Mouse (Mus musculus): ENCODE data around the gene Uvrag. TPM values are rescaled to one million over a fixed set of nuclear protein-coding genes. Genes with fewer than 3 reads are reported as not detected.
A peak's percentile ranks its signal among the peaks of the same experiment; 100 is the strongest.

Gene Uvrag
- polyA plus RNA-seq, 1 experiment from 2014 or later = 18.3 TPM

- no peak overlapping the region for H3K9ac ChIP-seq (replicated peaks; ENCODE audit: low read depth, low read length)
- 23% methylated on average over 7 of the region's 7 CpGs for whole genome bisulfite sequencing
- H3K36me3 ChIP-seq (ENCODE audit: control insufficient read depth, insufficient read depth) = no peaks in the 10 kb centered on the region
- H3K4me2 ChIP-seq (ENCODE audit: low read length) = no peak overlapping the region
- peaks cover 6% of the 10 kb centered on the region for H3K4me1 ChIP-seq (replicated peaks; ENCODE audit: control insufficient read depth, insufficient read depth, low read length)
- ATAC-seq = no peak
- H3K27ac ChIP-seq (ENCODE audit: low read length) = no peak overlapping the region
- peaks cover 26% of the 10 kb centered on the region for H3K27me3 ChIP-seq (replicated peaks; ENCODE audit: control insufficient read depth, insufficient read depth, low read length)
- H3K9me3 ChIP-seq (ENCODE audit: control insufficient read depth, low read length) = no peaks in the 10 kb centered on the region
- H3K4me3 ChIP-seq (replicated peaks; ENCODE audit: low read length) = no peak overlapping the region
Observed at GRCm38 (mm10) chr7:98843649-98844048, 297.3 kb downstream of the Uvrag start.

DNA sequence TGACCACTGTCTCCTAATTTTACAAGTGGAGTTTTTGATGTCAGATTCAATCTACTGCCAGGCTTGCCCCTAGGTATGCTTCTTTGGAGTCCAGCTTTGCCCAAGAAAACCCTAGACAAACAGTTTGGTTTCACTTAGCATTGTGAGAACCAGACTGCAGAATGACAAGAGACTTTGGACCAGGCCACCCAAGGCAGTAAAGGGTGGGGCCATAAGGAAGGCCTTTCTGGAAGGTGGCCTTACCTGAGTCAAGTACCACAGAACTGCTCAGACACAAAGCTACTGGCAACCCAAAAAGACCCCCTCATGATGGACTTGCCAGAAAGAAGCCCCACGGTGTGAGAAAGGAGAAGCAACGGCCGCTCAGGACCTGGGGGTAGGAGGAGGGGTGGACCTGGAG, 297.9 kb downstream of the Uvrag start:
- peaks cover 29% of the 10 kb centered on the region for H3K27me3 ChIP-seq (replicated peaks; ENCODE audit: control insufficient read depth, insufficient read depth, low read length)

DNA sequence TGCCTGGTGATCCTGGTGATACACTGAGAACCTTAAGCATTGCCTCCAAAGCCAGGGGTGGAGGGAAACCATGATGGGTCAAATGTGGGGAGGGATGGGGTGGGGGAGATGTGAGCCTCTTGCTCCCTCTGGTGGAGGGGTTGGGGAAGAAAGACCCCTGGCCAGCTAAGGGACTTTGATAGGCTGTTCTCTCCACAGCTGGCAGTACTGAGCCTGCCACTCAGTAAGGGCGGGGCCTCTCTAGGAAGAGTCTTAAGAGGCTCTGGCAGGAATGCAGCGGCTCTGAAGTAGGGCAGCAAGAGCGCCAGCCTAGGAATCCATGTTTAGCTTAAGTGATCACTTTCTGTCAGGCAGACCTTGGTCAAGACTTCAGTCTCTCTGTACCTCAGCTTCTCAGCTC, 299.1 kb downstream of the Uvrag start:
- H3K4me1 ChIP-seq (replicated peaks; ENCODE audit: control insufficient read depth, insufficient read depth, low read length) = peaks cover 22% of the 10 kb centered on the region
- H3K9ac ChIP-seq (replicated peaks; ENCODE audit: low read depth, low read length) = no peak overlapping the region
- no peaks in the 10 kb centered on the region for H3K36me3 ChIP-seq (ENCODE audit: control insufficient read depth, insufficient read depth)
- H3K27ac ChIP-seq (ENCODE audit: low read length) = no peak overlapping the region
- 33% methylated on average over 3 of the region's 3 CpGs for WGBS
- no peak overlapping the region for H3K4me3 ChIP-seq (replicated peaks; ENCODE audit: low read length)
- no peak for ATAC-seq
- peaks cover 39% of the 10 kb centered on the region for H3K27me3 ChIP-seq (replicated peaks; ENCODE audit: control insufficient read depth, insufficient read depth, low read length)
- no peaks in the 10 kb centered on the region for H3K9me3 ChIP-seq (ENCODE audit: control insufficient read depth, low read length)
- no peak overlapping the region for H3K4me2 ChIP-seq (ENCODE audit: low read length)

More for the DNA sequence above, 297.9 kb downstream of the Uvrag start:
- Histone ChIP-seq H3K36me3 (ENCODE audit: control insufficient read depth, insufficient read depth) (no peaks in the 10 kb centered on the region), H3K9me3 (ENCODE audit: control insufficient read depth, low read length) (no peaks in the 10 kb centered on the region), H3K4me3 (replicated peaks; ENCODE audit: low read length) (no peak overlapping the region), H3K9ac (replicated peaks; ENCODE audit: low read depth, low read length) (no peak overlapping the region), H3K4me2 (ENCODE audit: low read length) (no peak overlapping the region), H3K4me1 (replicated peaks; ENCODE audit: control insufficient read depth, insufficient read depth, low read length) (peaks cover 10% of the 10 kb centered on the region), H3K27ac (ENCODE audit: low read length) (no peak overlapping the region)
- WGBS = 89% methylated on average over 3 of the region's 3 CpGs
- no peak for ATAC-seq

DNA sequence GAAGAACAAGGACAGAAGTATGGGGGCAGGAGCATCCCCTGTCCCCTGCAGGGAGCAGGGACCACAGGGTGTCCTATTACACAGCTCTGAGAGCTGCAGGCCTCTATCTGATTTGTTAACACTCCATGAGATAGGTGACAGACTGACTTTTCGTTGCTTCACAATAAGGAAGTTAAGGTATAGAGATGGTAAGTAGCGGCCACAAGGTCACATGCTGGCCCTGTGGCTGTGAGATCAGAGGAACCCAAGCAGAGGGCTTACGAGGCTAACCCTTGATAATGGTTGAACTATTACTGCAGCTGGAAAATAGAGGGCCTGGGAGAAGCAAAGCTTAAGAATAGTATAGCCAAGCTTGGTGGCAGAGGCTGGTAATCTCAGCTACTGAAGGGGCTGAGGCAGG, 300.2 kb downstream of the Uvrag start:
- Histone ChIP-seq H3K36me3 (ENCODE audit: control insufficient read depth, insufficient read depth) (no peaks in the 10 kb centered on the region), H3K27me3 (replicated peaks; ENCODE audit: control insufficient read depth, insufficient read depth, low read length) (peaks cover 49% of the 10 kb centered on the region), H3K4me2 (ENCODE audit: low read length) (no peak overlapping the region), H3K27ac (ENCODE audit: low read length) (no peak overlapping the region), H3K4me3 (replicated peaks; ENCODE audit: low read length) (no peak overlapping the region), H3K9me3 (ENCODE audit: control insufficient read depth, low read length) (no peaks in the 10 kb centered on the region), H3K9ac (replicated peaks; ENCODE audit: low read depth, low read length) (no peak overlapping the region), H3K4me1 (replicated peaks; ENCODE audit: control insufficient read depth, insufficient read depth, low read length) (peaks cover 30% of the 10 kb centered on the region)
- WGBS = 39% methylated on average over 3 of the region's 3 CpGs
- ATAC-seq = no peak

- ATAC-seq = no peak
- no peaks in the 10 kb centered on the region for H3K9me3 ChIP-seq (ENCODE audit: control insufficient read depth, low read length)
- H3K36me3 ChIP-seq (ENCODE audit: control insufficient read depth, insufficient read depth) = no peaks in the 10 kb centered on the region
- H3K4me1 ChIP-seq (replicated peaks; ENCODE audit: control insufficient read depth, insufficient read depth, low read length) = peaks cover 44% of the 10 kb centered on the region
- no peak overlapping the region for H3K27ac ChIP-seq (ENCODE audit: low read length)
- WGBS = 3% methylated on average over 12 of the region's 12 CpGs
- H3K9ac ChIP-seq (replicated peaks; ENCODE audit: low read depth, low read length) = peak overlapping the region; percentile 57
- H3K4me2 ChIP-seq (ENCODE audit: low read length) = peak overlapping the region; percentile 94
- peak overlapping the region; percentile 57 for H3K4me3 ChIP-seq (replicated peaks; ENCODE audit: low read length)
- H3K27me3 ChIP-seq (replicated peaks; ENCODE audit: control insufficient read depth, insufficient read depth, low read length) = peaks cover 62% of the 10 kb centered on the region
Observed at GRCm38 (mm10) chr7:98839312-98839711, 301.6 kb downstream of the Uvrag start.

GRCm38 (mm10) chr7:98838729-98839141, 302.2 kb downstream of the Uvrag start:
- peak; percentile 59 for ATAC-seq
- peak overlapping the region; percentile 57 for H3K9ac ChIP-seq (replicated peaks; ENCODE audit: low read depth, low read length)
- H3K27me3 ChIP-seq (replicated peaks; ENCODE audit: control insufficient read depth, insufficient read depth, low read length) = peaks cover 67% of the 10 kb centered on the region
- peaks cover 44% of the 10 kb centered on the region for H3K4me1 ChIP-seq (replicated peaks; ENCODE audit: control insufficient read depth, insufficient read depth, low read length)
- H3K9me3 ChIP-seq (ENCODE audit: control insufficient read depth, low read length) = no peaks in the 10 kb centered on the region
- peak overlapping the region; percentile 57 for H3K4me3 ChIP-seq (replicated peaks; ENCODE audit: low read length)
- no peak overlapping the region for H3K27ac ChIP-seq (ENCODE audit: low read length)
- no peaks in the 10 kb centered on the region for H3K36me3 ChIP-seq (ENCODE audit: control insufficient read depth, insufficient read depth)
- peak overlapping the region; percentile 94 for H3K4me2 ChIP-seq (ENCODE audit: low read length)
- under 1% methylated on average over 48 of the region's 48 CpGs for WGBS

DNA sequence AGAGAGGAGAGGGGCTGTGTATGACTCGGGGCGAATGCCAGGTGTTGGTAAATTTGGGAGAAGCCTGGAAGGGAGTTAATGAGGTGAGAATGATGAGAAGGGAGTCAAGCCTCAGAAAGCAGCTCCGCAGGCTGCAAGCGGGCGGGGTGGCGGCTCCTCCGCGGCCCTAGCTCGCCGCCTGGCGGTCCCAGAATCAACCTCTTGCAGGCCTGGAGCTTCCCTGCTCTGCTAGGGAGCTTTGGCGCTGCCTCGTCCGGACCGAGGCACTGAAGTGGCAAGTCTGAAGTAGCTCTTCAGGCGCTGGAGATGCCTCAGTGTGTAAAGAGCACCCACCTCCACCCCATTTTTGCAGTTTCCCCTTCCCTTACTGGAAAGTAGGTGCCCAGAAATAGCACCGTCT, 303.0 kb downstream of the Uvrag start:
- WGBS = under 1% methylated on average over 17 of the region's 17 CpGs
- H3K9ac ChIP-seq (replicated peaks; ENCODE audit: low read depth, low read length) = peak overlapping the region; percentile 22; the same call in 1 of the 2 replicates
- H3K4me2 ChIP-seq (ENCODE audit: low read length) = peak overlapping the region; percentile 94

DNA sequence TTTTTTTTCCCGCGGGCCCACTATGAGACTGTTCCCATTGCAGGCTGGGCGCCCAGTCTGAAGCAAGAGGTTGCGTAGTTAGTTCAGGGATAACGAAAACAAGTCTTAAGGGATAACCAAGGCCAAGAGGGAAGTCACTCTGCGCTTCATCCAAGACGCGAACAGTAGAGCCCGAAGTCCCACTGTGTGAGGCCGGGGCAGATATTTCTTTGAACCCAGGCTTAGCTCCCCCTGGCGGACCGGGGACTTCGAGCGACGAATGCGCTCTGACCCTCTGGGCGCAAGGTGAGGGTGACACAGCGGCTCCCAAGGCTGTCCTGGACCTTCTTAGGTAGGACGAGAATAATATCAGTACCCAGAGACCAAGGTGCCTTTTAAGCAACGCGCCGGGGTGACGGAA, 304.3 kb downstream of the Uvrag start:
- WGBS = under 1% methylated on average over 23 of the region's 23 CpGs
- Histone ChIP-seq H3K9ac (replicated peaks; ENCODE audit: low read depth, low read length) (no peak overlapping the region), H3K4me3 (replicated peaks; ENCODE audit: low read length) (peak overlapping the region; percentile 53), H3K36me3 (ENCODE audit: control insufficient read depth, insufficient read depth) (no peaks in the 10 kb centered on the region), H3K4me1 (replicated peaks; ENCODE audit: control insufficient read depth, insufficient read depth, low read length) (peaks cover 44% of the 10 kb centered on the region), H3K4me2 (ENCODE audit: low read length) (peak overlapping the region; percentile 95), H3K9me3 (ENCODE audit: control insufficient read depth, low read length) (no peaks in the 10 kb centered on the region), H3K27ac (ENCODE audit: low read length) (no peak overlapping the region), H3K27me3 (replicated peaks; ENCODE audit: control insufficient read depth, insufficient read depth, low read length) (peaks cover 85% of the 10 kb centered on the region)
- no peak for ATAC-seq

More for the DNA sequence above, 303.0 kb downstream of the Uvrag start:
- peak; percentile 83 for ATAC-seq
- H3K4me1 ChIP-seq (replicated peaks; ENCODE audit: control insufficient read depth, insufficient read depth, low read length) = peaks cover 44% of the 10 kb centered on the region
- H3K36me3 ChIP-seq (ENCODE audit: control insufficient read depth, insufficient read depth) = no peaks in the 10 kb centered on the region
- H3K27ac ChIP-seq (ENCODE audit: low read length) = no peak overlapping the region
- H3K27me3 ChIP-seq (replicated peaks; ENCODE audit: control insufficient read depth, insufficient read depth, low read length) = peaks cover 74% of the 10 kb centered on the region
- H3K4me3 ChIP-seq (replicated peaks; ENCODE audit: low read length) = peak overlapping the region; percentile 57
- H3K9me3 ChIP-seq (ENCODE audit: control insufficient read depth, low read length) = no peaks in the 10 kb centered on the region

GRCm38 (mm10) chr7:98835519-98836441, 305.2 kb downstream of the Uvrag start:
- Histone ChIP-seq H3K9ac (replicated peaks; ENCODE audit: low read depth, low read length) (no peak overlapping the region; the same call in 1 of the 2 replicates), H3K27ac (ENCODE audit: low read length) (no peak overlapping the region), H3K27me3 (replicated peaks; ENCODE audit: control insufficient read depth, insufficient read depth, low read length) (peaks cover 82% of the 10 kb centered on the region), H3K4me2 (ENCODE audit: low read length) (peak overlapping the region; percentile 95), H3K36me3 (ENCODE audit: control insufficient read depth, insufficient read depth) (no peaks in the 10 kb centered on the region), H3K9me3 (ENCODE audit: control insufficient read depth, low read length) (no peaks in the 10 kb centered on the region), H3K4me1 (replicated peaks; ENCODE audit: control insufficient read depth, insufficient read depth, low read length) (peaks cover 44% of the 10 kb centered on the region), H3K4me3 (replicated peaks; ENCODE audit: low read length) (peak overlapping the region; percentile 53)
- ATAC-seq = no peak
- under 1% methylated on average over 42 of the region's 46 CpGs for WGBS

Measured in forebrain, embryonic 16.5 days (tissue).